Mouse (Mus musculus): Measurements from ENCODE around the gene Spink8. TPM values are rescaled to one million over a fixed set of nuclear protein-coding genes. Genes with fewer than 3 reads are reported as not detected.
"Not testable (repeated sequence)": the region's sequence is repeated elsewhere in the genome, so short reads cannot be mapped to it uniquely, and the experiment has no call there.

Gene Spink8
- polyA plus RNA-seq (2012; rRNA removed) = not detected in 2 replicates

DNA sequence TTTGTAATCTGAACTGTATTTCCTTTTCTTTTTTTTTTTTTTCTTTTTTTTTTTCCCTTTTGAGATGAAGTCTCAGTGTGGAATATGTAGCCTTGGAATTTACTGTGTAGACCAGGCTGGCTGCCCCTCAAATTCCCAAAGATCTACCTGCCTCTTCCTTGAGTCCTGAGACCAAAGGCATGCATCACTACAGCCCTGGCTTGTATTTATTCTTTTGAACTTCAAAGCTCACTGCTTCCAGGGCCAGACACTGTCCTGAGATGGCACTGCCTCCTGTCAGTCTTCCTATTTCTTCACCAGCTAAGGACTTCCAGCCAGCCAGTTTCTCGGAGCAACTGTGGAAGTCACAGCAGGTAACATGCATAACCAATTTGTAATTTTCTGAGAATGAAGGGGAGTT is at the start of gene Spink8:
TSS of gene Spink8 (plus strand) at position 301 of the 400 bp plus-strand sequence.
- Histone ChIP-seq H3K4me1 (ENCODE audit: control insufficient read depth, insufficient read depth, insufficient read length) (no peaks in the 10 kb centered on the region), H3K36me3 (ENCODE audit: control insufficient read depth, insufficient read depth, low read length) (no peaks in the 10 kb centered on the region), H3K27me3 (ENCODE audit: control insufficient read depth, insufficient read depth, low read length) (no peaks in the 10 kb centered on the region), H3K4me3 (ENCODE audit: extremely low read depth, insufficient read depth, insufficient read length) (no peak within 1 kb of the TSS), H3K27ac (ENCODE audit: insufficient read depth, low read length) (no peak within 1 kb of the TSS)
- WGBS = 88% methylated on average over 1 of the region's 1 CpGs
- no peak for DNase-seq (ENCODE audit: low read depth in 1 of 2, low spot score in 2 of 2)
- TF ChIP-seq POLR2A (IDR thresholded peaks at IDR 0.05; ENCODE audit: low read depth, low read length) = no peak
- no peak for TF ChIP-seq CTCF (IDR thresholded peaks at IDR 0.05; ENCODE audit: extremely low read depth, insufficient read depth, insufficient read length, insufficient replicate concordance)

DNA sequence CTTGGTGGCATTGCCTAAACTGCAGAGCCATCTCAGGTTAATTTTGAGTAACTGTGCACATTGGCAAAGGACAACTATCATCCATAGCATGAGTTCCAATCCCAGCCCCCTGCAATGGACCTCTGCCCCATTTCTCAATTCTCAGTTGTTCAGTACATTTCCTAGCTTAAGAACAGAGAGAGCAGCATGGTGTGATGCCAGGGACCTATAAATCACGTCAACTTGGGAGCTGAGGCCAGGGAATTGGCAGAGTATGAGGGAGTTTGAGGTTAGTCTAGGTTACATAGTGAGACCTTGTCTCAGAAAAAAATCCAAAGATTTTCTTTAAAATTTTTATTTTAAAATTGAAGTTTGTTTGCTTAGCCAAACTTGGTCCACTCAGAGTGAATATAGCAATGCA is 45.2 kb upstream of the Spink8 start:
- not testable (repeated sequence) for H3K36me3 ChIP-seq (ENCODE audit: control insufficient read depth, insufficient read depth, low read length); H3K4me1 ChIP-seq (ENCODE audit: control insufficient read depth, insufficient read depth, insufficient read length); DNase-seq (ENCODE audit: low read depth in 1 of 2, low spot score in 2 of 2); H3K27me3 ChIP-seq (ENCODE audit: control insufficient read depth, insufficient read depth, low read length); H3K4me3 ChIP-seq (ENCODE audit: extremely low read depth, insufficient read depth, insufficient read length); H3K27ac ChIP-seq (ENCODE audit: insufficient read depth, low read length)
- WGBS = 77% methylated on average over 1 of the region's 1 CpGs

DNA sequence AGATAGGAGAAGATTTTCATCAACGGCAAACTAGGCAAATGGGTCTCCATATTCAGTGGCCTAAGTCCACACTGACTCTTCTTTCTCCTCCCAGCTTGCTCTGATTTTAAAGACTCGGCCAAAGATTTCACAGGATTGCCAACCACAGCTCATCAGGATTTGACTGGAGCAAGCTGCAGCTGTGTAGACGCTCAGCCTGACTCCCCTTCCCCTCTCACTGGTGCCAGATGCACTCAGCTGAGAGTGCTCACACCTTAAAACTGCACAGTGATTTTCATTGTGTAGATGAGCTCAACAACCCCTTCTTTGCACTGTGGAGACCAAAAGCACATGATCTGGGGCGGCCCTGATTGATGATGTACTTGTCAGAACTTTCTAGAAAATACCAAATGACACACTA is 21.5 kb upstream of the Spink8 start, which contains the start of gene Fbxw27:
TSS of gene Fbxw27 (minus strand) at position 101 of the 400 bp plus-strand sequence.
- H3K36me3 ChIP-seq (ENCODE audit: control insufficient read depth, insufficient read depth, low read length); H3K4me1 ChIP-seq (ENCODE audit: control insufficient read depth, insufficient read depth, insufficient read length); H3K27me3 ChIP-seq (ENCODE audit: control insufficient read depth, insufficient read depth, low read length); H3K27ac ChIP-seq (ENCODE audit: insufficient read depth, low read length); H3K4me3 ChIP-seq (ENCODE audit: extremely low read depth, insufficient read depth, insufficient read length); DNase-seq (ENCODE audit: low read depth in 1 of 2, low spot score in 2 of 2): not testable (repeated sequence)
- WGBS = 81% methylated on average over 4 of the region's 4 CpGs

DNA sequence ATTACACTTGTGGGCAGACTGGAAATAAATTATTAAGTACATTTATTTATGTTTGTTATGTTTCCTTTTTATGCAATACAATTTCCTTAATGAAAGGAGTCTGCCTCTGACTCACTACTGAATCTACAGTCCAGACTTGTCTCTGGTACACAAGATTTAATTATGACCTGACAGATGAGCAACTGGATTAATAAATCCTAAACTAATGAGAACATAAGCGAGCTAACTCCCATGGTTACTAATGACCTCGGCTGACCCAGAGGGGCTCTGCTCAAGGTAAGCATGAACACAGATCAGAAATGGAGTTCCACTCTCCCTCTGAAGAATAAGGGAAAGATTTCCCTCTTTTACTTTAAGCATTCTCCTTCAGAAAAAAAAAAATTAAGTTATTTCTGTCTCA is 16.9 kb upstream of the Spink8 start:
- Histone ChIP-seq H3K36me3 (ENCODE audit: control insufficient read depth, insufficient read depth, low read length) (no peaks in the 10 kb centered on the region), H3K4me1 (ENCODE audit: control insufficient read depth, insufficient read depth, insufficient read length) (no peaks in the 10 kb centered on the region), H3K27me3 (ENCODE audit: control insufficient read depth, insufficient read depth, low read length) (no peaks in the 10 kb centered on the region), H3K27ac (ENCODE audit: insufficient read depth, low read length) (no peak overlapping the region), H3K4me3 (ENCODE audit: extremely low read depth, insufficient read depth, insufficient read length) (no peak overlapping the region)
- no peak for DNase-seq (ENCODE audit: low read depth in 1 of 2, low spot score in 2 of 2)
- WGBS = 87% methylated on average over 2 of the region's 2 CpGs
- TF ChIP-seq POLR2A (IDR thresholded peaks at IDR 0.05; ENCODE audit: low read depth, low read length) = no peak
- no peak for TF ChIP-seq CTCF (IDR thresholded peaks at IDR 0.05; ENCODE audit: extremely low read depth, insufficient read depth, insufficient read length, insufficient replicate concordance)

DNA sequence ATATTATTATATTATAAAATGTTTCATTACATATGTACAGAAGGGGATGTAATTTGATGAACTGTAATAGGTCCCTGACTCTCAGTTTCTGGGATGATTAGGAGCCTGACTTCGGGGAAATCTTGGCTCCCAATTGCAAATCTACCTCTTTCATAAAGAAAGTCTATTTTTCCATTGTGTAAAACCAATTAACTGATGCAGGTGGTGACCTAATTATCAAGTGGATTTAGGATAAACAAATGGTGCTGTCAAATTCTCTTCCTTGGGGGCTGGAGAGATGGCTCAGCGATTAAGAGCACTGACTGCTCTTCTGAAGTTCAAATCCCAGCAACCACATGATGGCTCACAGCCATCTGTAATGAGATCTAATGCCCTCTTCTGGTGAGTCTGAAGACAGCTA is 16.3 kb upstream of the Spink8 start:
- Histone ChIP-seq H3K4me1 (ENCODE audit: control insufficient read depth, insufficient read depth, insufficient read length) (no peaks in the 10 kb centered on the region), H3K27me3 (ENCODE audit: control insufficient read depth, insufficient read depth, low read length) (no peaks in the 10 kb centered on the region), H3K36me3 (ENCODE audit: control insufficient read depth, insufficient read depth, low read length) (no peaks in the 10 kb centered on the region), H3K4me3 (ENCODE audit: extremely low read depth, insufficient read depth, insufficient read length) (no peak overlapping the region), H3K27ac (ENCODE audit: insufficient read depth, low read length) (no peak overlapping the region)
- WGBS = 83% methylated on average over 2 of the region's 2 CpGs
- no peak for DNase-seq (ENCODE audit: low read depth in 1 of 2, low spot score in 2 of 2)
- TF ChIP-seq POLR2A (IDR thresholded peaks at IDR 0.05; ENCODE audit: low read depth, low read length) (no peak), CTCF (IDR thresholded peaks at IDR 0.05; ENCODE audit: extremely low read depth, insufficient read depth, insufficient read length, insufficient replicate concordance) (no peak)

DNA sequence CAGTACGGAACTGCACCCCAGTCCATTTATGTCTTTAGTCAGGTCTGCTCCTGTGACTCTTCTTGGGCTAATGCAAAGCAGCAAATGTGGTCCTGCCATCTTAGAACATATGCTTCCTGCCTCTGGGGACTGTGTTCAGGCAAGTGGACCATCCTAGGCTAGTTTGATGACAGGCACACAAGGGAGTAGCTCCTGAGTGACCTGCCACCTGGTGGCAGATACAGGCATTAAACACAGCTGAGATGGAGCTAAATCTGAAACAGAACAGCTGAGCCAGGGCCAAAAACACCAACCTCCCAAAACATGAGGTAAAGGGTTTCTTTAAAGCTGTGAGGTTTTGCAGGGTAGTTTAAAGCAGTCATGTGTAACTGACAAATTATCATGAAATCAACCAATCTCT is 14.0 kb upstream of the Spink8 start:
- H3K27ac ChIP-seq (ENCODE audit: insufficient read depth, low read length) = no peak overlapping the region
- WGBS = 97% methylated on average over 1 of the region's 1 CpGs
- no peaks in the 10 kb centered on the region for H3K4me1 ChIP-seq (ENCODE audit: control insufficient read depth, insufficient read depth, insufficient read length)
- TF ChIP-seq POLR2A (IDR thresholded peaks at IDR 0.05; ENCODE audit: low read depth, low read length) (no peak), CTCF (IDR thresholded peaks at IDR 0.05; ENCODE audit: extremely low read depth, insufficient read depth, insufficient read length, insufficient replicate concordance) (peak; percentile 18; the same call in 1 of the 2 replicates)
- H3K27me3 ChIP-seq (ENCODE audit: control insufficient read depth, insufficient read depth, low read length) = no peaks in the 10 kb centered on the region
- peak in 1 of 2 experiments; percentile 7 for DNase-seq (ENCODE audit: low read depth in 1 of 2, low spot score in 2 of 2)
- no peaks in the 10 kb centered on the region for H3K36me3 ChIP-seq (ENCODE audit: control insufficient read depth, insufficient read depth, low read length)
- H3K4me3 ChIP-seq (ENCODE audit: extremely low read depth, insufficient read depth, insufficient read length) = no peak overlapping the region

DNA sequence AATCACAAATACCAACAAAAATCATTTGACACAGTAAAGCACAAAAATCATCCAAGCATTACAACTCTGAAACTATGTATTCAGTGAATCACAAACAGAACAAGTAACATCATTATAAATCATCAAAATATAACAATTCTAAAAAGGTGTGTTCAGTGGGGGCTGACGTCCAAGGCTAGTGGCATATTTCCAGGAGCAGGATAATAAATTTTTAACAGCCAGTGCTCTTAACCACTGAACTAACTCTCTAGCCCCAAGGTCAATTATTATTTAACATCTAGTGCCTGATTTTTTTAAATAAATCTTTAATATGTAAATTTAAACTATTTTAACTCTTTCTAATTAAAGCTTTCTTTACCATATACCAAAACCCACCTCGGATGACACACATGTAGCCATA is 6.5 kb upstream of the Spink8 start:
- H3K4me1 ChIP-seq (ENCODE audit: control insufficient read depth, insufficient read depth, insufficient read length); H3K27ac ChIP-seq (ENCODE audit: insufficient read depth, low read length); H3K4me3 ChIP-seq (ENCODE audit: extremely low read depth, insufficient read depth, insufficient read length); H3K27me3 ChIP-seq (ENCODE audit: control insufficient read depth, insufficient read depth, low read length); DNase-seq (ENCODE audit: low read depth in 1 of 2, low spot score in 2 of 2); H3K36me3 ChIP-seq (ENCODE audit: control insufficient read depth, insufficient read depth, low read length): not testable (repeated sequence)
- WGBS = 89% methylated on average over 2 of the region's 2 CpGs

DNA sequence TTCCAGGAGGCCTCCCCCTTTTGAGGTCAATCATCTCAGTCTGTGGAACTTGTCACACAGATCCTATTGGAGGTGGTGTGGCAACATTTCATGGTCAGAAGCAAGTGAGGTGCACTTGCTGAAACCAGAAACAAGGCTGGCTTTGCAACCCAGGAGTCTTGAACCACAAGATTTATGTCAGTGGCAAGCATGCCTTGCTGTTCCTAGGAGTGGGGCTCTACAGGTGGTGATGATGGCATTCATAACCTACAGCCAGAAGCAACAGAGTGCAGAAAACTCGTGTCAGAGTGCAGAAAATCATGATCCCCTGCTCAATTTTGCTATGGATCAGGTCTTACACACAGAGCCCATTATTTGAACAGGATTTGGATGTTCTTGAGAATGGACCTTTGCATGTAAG is 5.8 kb upstream of the Spink8 start:
- no peaks in the 10 kb centered on the region for H3K27me3 ChIP-seq (ENCODE audit: control insufficient read depth, insufficient read depth, low read length)
- no peak for DNase-seq (ENCODE audit: low read depth in 1 of 2, low spot score in 2 of 2)

More for the DNA sequence above, 5.8 kb upstream of the Spink8 start:
- no peak for TF ChIP-seq POLR2A (IDR thresholded peaks at IDR 0.05; ENCODE audit: low read depth, low read length)
- no peak for TF ChIP-seq CTCF (IDR thresholded peaks at IDR 0.05; ENCODE audit: extremely low read depth, insufficient read depth, insufficient read length, insufficient replicate concordance)
- Histone ChIP-seq H3K4me1 (ENCODE audit: control insufficient read depth, insufficient read depth, insufficient read length) (no peaks in the 10 kb centered on the region), H3K27ac (ENCODE audit: insufficient read depth, low read length) (no peak overlapping the region), H3K4me3 (ENCODE audit: extremely low read depth, insufficient read depth, insufficient read length) (no peak overlapping the region), H3K36me3 (ENCODE audit: control insufficient read depth, insufficient read depth, low read length) (no peaks in the 10 kb centered on the region)
- 37% methylated on average over 1 of the region's 1 CpGs for WGBS
